Mouse (Mus musculus) liver, postnatal 0 days (tissue): ENCODE results near the gene Hnrnph1.

Source experiments
- CTCF ChIP-seq: sonication (generic); IDR thresholded peaks from 2 replicates; pipeline ENCODE4 v1.5.1; 2016; ENCODE audit warnings: antibody characterized with exemption, low read depth
- EP300 ChIP-seq: IDR thresholded peaks from 2 replicates; pipeline ENCODE4 v1.6.1; 2016; ENCODE audit warnings: antibody characterized with exemption, low read depth, mild to moderate bottlenecking

DNA sequence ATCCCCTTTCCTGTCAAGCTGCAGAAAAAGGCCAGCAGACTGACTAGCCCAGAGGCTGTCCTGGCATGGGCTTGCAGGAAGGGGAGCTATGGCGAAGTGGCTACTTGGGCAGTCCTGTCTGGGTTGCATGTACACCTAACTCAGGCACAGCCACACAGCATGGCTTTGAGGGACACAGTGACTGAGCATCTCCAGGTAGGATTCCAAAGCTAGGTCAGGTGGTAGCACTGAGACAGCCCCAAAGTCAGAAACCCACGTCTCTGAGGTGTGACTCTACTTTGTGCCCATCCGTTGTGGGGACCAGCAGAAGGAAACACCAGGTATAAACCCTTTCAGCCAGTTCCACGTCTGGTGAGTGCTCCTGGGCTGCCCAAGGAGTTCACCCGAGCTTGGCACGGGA is 16.5 kb downstream of the Hnrnph1 start:
- TF ChIP-seq CTCF (no peak), EP300 (no peak)
